Mouse (Mus musculus) urinary bladder, postnatal 10 days (tissue): ENCODE measurements around the gene Crebzf.

Source experiments
- DNase-seq: peaks from one replicate; pipeline ENCODE4 v3.0.0; 2022; ENCODE audit warnings: low spot score

Crebzf gene

GRCm38 (mm10) chr7:90476313-90477245 is 34.0 kb downstream of the Crebzf start, which contains the start of gene Dlg2:
Gene Dlg2 (plus strand): TSS chr7:90476672.
- DNase-seq: no peak

- DNase-seq: no peak
Observed at GRCm38 (mm10) chr7:90482607-90483006, 40.1 kb downstream of the Crebzf start.
